Mouse (Mus musculus) urinary bladder, postnatal 36 days (tissue): ENCODE results near the gene Ankfy1.
A peak's percentile ranks its signal among the peaks of the same experiment; 100 is the strongest.
"Not testable (repeated sequence)": the region's sequence is repeated elsewhere in the genome, so short reads cannot be mapped to it uniquely, and the experiment has no call there.

ENCODE experiments used
- DNase-seq, 2 experiments: peaks; one replicate each; pipeline ENCODE4 v3.0.0; 2022; ENCODE audit warnings: low spot score in 2 of 2, mixed read lengths in 1 of 2

Ankfy1 gene

DNA sequence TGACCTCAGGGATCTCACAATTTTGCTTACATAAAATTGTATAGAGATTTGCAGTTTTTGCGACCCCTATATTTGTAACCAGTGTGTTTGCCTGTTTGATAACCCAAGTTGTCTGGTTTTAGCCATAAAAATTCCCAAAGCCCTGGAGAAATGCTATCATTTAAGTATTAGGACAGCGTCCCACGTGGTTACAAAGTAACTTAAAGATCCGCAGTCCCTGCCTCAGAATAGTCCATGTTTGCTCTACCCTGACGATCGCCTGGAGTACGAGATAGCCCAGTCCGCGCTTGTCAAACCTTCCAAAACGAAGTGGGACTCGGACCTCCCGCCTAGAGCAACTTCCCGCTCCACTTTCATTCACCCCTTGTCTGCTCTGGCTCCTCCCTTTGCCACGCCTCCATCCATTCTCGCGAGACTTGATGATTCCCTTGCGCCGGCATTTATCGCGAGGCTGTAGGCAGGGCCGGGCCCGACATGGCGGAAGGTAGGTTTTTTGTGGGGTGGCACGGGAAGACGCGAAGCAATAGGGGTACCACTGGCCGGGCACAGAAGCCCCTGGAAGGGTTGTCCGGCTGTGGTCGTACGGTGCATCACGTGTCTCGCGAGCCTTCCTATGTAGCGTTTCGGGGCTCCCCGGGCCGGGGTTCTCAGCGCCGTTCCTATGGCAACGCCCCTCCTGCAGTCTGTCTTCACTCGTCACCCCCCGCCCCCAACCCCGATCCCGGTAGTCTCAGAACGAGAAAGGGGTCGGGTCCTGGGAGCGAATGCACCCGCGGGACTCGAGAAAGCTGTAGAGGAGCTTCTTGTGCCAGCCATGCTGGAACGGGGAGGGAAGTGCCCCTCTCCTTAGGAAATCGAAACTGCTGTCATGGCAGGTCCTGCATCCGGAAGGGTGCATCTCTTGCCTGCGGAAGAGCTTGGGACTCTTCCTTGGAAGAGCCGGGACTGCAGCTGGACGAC lies at the start of gene Ankfy1:
Gene Ankfy1 (plus strand): TSS at position 456 of the 960 bp plus-strand sequence.
- DNase-seq: peak; percentile 97 to 98

DNA sequence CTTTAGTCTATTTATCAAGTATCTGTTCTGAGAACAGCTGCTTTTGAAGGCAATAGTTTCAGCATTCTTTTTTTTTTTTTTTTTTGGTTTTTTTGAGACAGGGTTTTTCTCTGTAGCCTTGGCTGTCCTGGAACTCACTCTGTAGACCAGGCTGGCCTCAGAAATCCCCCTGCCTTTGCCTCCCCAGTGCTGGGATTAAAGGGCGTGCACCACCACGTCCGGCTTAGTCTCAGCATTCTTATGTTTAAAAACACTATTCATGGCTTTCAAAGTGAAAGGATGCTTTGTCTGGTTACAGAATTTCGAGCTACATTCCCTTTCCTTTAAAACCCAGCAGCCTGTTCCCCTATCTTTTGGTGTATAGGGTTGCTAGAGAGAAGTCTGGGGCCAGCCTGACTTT lies 47.1 kb upstream of the Ankfy1 start:
- DNase-seq: no peak

DNA sequence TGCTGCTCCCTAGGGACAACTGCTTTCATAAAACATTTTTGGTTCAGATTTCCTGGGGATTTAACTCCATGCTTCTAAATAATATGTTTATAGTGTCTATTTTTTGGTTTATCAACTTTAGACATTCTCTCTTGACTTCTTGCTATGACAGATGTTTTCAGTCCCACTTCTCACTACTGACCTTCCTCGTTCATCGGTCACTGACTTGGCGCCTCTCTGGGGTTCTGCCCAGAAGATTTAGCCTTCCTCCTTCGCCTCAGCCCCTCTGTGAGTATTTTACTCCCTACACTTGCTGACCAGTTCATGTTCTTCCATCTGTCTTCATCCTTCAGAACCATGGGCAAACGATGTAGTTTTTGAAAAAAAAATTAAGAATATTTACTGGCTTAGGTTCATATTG lies 44.4 kb upstream of the Ankfy1 start:
- no peak for DNase-seq

GRCm38 (mm10) chr11:72650347-72650746 lies 39.5 kb upstream of the Ankfy1 start:
- no peak for DNase-seq

- DNase-seq: no peak
These were observed 29.9 kb upstream of the Ankfy1 start for GRCm38 (mm10) chr11:72659918-72660317.

GRCm38 (mm10) chr11:72660359-72660758 lies 29.4 kb upstream of the Ankfy1 start:
- DNase-seq: no peak

DNA sequence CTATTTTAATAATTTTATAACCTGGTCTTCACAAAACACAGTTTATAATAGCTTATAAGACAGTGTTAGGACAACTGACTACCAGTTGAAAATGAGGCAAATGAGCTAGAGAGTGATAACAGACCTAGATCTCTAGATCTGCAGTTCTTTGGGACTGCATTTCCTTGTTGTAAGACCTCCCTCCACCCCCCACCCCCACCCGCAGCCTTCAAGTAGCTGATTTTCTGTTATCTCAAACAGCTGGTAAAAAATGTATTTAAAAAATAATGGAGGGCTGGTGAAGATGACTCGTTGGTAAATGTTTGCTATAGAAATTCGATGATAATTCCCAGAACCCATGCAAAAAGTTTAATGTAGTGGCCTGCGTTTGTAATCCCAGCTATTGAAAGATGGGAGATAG lies 25.2 kb upstream of the Ankfy1 start:
- DNase-seq: no peak

- no peak for DNase-seq
These were observed 19.2 kb upstream of the Ankfy1 start for GRCm38 (mm10) chr11:72670634-72671033.

GRCm38 (mm10) chr11:72671294-72671988 lies 18.4 kb upstream of the Ankfy1 start:
- no peak for DNase-seq

- no peak for DNase-seq
These were observed 17.4 kb upstream of the Ankfy1 start for GRCm38 (mm10) chr11:72672438-72672837.

DNA sequence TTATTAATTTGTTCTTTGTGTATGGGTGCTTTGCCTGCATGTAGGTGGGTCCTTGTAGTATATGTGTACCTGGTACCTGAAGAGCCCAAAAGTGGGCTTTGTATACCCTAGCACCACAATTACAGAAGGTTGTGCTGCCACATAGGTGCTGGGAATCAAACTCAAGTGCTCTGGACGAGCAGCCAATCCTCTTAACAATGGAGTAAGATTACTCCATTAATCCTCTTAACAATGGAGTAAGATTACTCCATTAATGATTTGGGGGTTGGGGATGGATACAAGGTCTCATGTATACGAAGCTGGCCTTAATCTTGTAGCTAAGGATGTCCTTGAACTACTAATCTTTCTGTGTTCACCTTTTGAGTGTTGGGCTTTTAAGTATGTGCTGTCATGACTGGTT lies 14.5 kb upstream of the Ankfy1 start:
- no peak for DNase-seq

GRCm38 (mm10) chr11:72680726-72681125 lies 9.1 kb upstream of the Ankfy1 start:
- no peak for DNase-seq

GRCm38 (mm10) chr11:72683402-72683801 lies 6.4 kb upstream of the Ankfy1 start:
- no peak for DNase-seq

DNA sequence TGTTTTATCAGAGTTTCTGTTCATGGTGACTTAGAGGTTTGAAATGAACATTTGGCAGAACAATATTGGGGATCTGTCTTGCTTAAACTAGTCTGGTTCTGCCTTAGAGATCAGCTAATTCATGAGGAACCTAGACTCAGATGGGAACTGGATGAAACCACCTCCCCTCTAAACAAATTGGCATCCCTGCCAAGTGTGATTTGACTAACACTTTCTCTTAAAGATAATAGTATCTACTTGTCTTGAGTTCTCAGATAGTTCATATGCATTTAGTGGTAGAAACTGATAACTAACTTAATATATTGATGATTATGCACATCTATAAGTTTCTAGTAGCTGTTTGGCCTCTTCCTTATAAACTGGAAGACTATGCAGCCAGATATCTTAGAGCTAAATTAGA lies 3.1 kb upstream of the Ankfy1 start:
- DNase-seq: no peak

DNA sequence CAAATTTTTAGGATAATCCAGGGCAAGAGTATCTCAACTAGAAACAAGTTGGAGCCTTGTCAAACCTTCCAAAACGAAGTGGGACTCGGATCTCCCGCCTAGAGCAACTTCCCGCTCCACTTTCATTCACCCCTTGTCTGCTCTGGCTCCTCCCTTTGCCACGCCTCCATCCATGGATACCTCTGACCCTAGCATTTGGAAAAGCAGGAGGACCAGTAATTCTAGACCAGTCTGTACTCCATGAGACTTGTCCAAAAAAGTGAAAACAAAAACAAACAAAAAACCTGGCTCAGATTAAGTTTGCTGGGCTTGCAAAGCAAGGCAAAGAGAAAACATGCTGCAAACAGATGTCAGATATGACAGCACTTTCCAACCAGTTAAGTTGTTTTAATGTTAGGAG lies 1.6 kb upstream of the Ankfy1 start:
- no peak for DNase-seq

DNA sequence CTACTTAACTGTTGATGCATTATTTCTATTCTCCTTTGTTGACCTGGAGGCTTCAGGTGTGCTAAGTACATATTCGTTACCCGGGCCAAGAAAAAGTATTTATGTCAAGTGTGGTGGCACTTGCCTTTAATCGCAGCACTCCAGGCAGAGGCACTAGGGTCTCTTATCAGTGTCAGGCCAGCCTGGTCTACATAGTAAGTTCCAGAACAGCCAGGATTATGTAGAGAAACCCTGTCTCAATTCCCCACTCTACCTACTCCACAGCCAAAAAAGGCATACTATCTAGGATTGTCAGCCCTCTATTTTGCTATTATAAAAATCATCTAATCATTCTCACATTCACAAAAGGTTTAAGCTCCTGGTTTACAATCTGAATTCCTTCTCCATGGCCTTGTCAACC lies 691 bp upstream of the Ankfy1 start:
- no peak for DNase-seq

- no peak for DNase-seq
These were observed 2.5 kb downstream of the Ankfy1 start for GRCm38 (mm10) chr11:72692353-72692752.

- DNase-seq: no peak
These were observed 5.2 kb downstream of the Ankfy1 start for GRCm38 (mm10) chr11:72695025-72695424.

DNA sequence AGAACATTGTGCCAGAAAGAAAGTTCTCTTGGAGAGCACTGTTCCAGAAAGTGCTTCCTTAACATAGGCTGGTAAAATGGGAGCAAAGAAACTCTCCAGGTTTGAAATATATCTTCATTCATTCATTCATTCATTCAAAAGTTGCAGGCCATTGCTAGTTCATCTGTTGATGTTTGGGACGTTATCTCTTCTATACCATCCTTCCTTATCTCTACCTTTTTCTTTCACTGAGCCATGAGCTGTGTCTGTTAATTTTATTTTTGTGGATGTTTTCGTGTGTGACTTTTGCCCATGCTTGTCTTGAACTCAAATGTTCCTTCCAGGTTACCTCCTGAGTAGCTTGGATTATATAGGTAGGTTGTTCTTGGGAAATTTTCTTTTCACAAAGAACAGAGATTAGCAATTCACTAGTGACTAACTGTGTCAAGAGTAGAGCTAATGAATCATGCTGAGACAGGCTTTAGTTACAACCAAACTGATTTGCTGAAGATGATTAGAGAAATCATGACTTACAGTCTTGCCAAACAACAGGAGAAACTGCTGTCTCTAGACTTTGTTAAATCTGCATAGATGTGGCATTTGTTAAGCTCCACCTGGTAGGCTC lies 6.7 kb downstream of the Ankfy1 start:
- DNase-seq: no peak

GRCm38 (mm10) chr11:72697323-72697722 lies 7.5 kb downstream of the Ankfy1 start:
- no peak for DNase-seq

- DNase-seq: not testable (repeated sequence)
These were observed 15.3 kb downstream of the Ankfy1 start for GRCm38 (mm10) chr11:72705111-72705510.

DNA sequence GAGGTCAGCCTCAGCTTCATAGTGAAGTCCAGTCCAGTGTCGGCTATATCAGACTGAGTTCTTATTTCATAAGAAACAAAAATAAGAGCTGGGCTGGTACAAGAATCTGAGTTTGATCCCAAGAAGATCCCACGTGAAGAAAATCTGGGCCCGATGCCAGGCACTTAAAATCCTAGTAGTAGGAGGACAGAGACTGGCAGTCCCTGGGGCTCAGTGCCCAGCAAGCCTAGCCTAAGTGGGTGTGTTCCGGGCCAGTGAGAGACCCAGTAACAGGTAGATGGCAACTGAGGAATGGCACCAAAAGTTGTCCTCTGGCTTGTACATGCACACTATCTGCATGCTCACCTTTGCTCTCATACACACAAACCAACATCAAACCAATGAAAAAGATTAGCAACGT lies 22.9 kb downstream of the Ankfy1 start:
- DNase-seq: peak in 1 of 2 experiments; percentile 21
